Mouse (Mus musculus) cerebellum, postnatal 36 days (tissue): ENCODE measurements at regions not wholly inside any gene's neighbourhood (a gene's known extent, or its start where the extent isn't known, plus 50 kb on each side); places are given as distances from the start of the nearest gene placed in this dataset.

Experiments
- DNase-seq, 2 experiments: peaks; one replicate each; pipeline ENCODE4 v3.0.0; 2021 to 2022; ENCODE audit warnings: mixed read lengths in 2 of 2

GRCm38 (mm10) chr13:101883177-101883576 lies 115.2 kb upstream of the Pik3r1 start:
- DNase-seq = no peak

GRCm38 (mm10) chr13:101884752-101885151 lies 116.7 kb upstream of the Pik3r1 start:
- no peak for DNase-seq

- DNase-seq = no peak
These were observed 123.5 kb upstream of the Pik3r1 start for GRCm38 (mm10) chr13:101891473-101891872.

- DNase-seq = no peak
These were observed 125.1 kb upstream of the Pik3r1 start for GRCm38 (mm10) chr13:101893035-101893600.

GRCm38 (mm10) chr13:101895161-101895560 lies 127.1 kb upstream of the Pik3r1 start:
- no peak for DNase-seq

- no peak for DNase-seq
These were observed 127.7 kb upstream of the Pik3r1 start for GRCm38 (mm10) chr13:101895686-101896085.

GRCm38 (mm10) chr13:101896946-101897345 lies 128.9 kb upstream of the Pik3r1 start:
- DNase-seq = no peak

GRCm38 (mm10) chr13:101902213-101902612 lies 134.2 kb upstream of the Pik3r1 start:
- DNase-seq = no peak

GRCm38 (mm10) chr13:101905909-101906676 lies 138.1 kb upstream of the Pik3r1 start:
- no peak for DNase-seq

GRCm38 (mm10) chr13:101909026-101909425 lies 141.0 kb upstream of the Pik3r1 start:
- DNase-seq = no peak

- DNase-seq = peak in 1 of 2 experiments; percentile 4
These were observed 142.7 kb upstream of the Pik3r1 start for GRCm38 (mm10) chr13:101910687-101911086.

GRCm38 (mm10) chr13:101914132-101914531 lies 146.1 kb upstream of the Pik3r1 start:
- no peak for DNase-seq

- no peak for DNase-seq
These were observed 146.9 kb upstream of the Pik3r1 start for GRCm38 (mm10) chr13:101914691-101915541.

- no peak for DNase-seq
These were observed 147.5 kb upstream of the Pik3r1 start for GRCm38 (mm10) chr13:101915542-101915941.

GRCm38 (mm10) chr13:101915948-101916594 lies 148.1 kb upstream of the Pik3r1 start:
- DNase-seq = no peak

GRCm38 (mm10) chr13:101916876-101917275 lies 148.9 kb upstream of the Pik3r1 start:
- DNase-seq = no peak

GRCm38 (mm10) chr13:101918185-101918584 lies 150.2 kb upstream of the Pik3r1 start:
- no peak for DNase-seq

GRCm38 (mm10) chr13:101919266-101919665 lies 151.2 kb upstream of the Pik3r1 start:
- DNase-seq = no peak

GRCm38 (mm10) chr13:101920384-101920783 lies 152.4 kb upstream of the Pik3r1 start:
- no peak for DNase-seq

- no peak for DNase-seq
These were observed 156.6 kb upstream of the Pik3r1 start for GRCm38 (mm10) chr13:101924637-101925036.

GRCm38 (mm10) chr13:101931264-101931663 lies 163.2 kb upstream of the Pik3r1 start:
- DNase-seq = no peak

- DNase-seq = no peak
These were observed 163.9 kb upstream of the Pik3r1 start for GRCm38 (mm10) chr13:101931882-101932281.

GRCm38 (mm10) chr13:101935843-101936242 lies 167.8 kb upstream of the Pik3r1 start:
- no peak for DNase-seq
